Mouse (Mus musculus) midbrain, embryonic 11.5 days (tissue): ENCODE measurements around the gene Tgds. TPM values are rescaled to one million over a fixed set of nuclear protein-coding genes. Genes with fewer than 3 reads are reported as not detected.

Experiments used
- ATAC-seq: fragments of 200-750 bp; cut with Nextera tagmentation; 2 replicates; pipeline ENCODE4 v1.8.0; 2017; ENCODE audit warnings: moderate TSS enrichment, moderate library complexity; ENCODE audit not compliant: low FRiP score
- DNase-seq: peaks from one replicate; pipeline ENCODE4 v3.0.0; 2015; ENCODE audit warnings: low spot score; ENCODE audit errors: missing footprints
- H3K27ac ChIP-seq: fragments of 300-500 bp; sonication (generic); 2 replicates; pipeline ENCODE4 v1.5.1; 2014; ENCODE audit warnings: low read depth, low read length
- H3K27me3 ChIP-seq: fragments of 300-500 bp; sonication (generic); 2 replicates; pipeline ENCODE4 v1.6.1; 2014; ENCODE audit warnings: mild to moderate bottlenecking, low read length, moderate library complexity, mixed read lengths; ENCODE audit not compliant: control insufficient read depth, insufficient read depth
- H3K36me3 ChIP-seq: fragments of 300-500 bp; sonication (generic); 2 replicates; pipeline ENCODE4 v1.6.1; 2014; ENCODE audit warnings: mild to moderate bottlenecking, low read length, moderate library complexity, mixed read lengths; ENCODE audit not compliant: control insufficient read depth, insufficient read depth
- H3K4me1 ChIP-seq: fragments of 300-500 bp; sonication (generic); 2 replicates; pipeline ENCODE4 v1.6.1; 2014; ENCODE audit warnings: low read length; ENCODE audit not compliant: control insufficient read depth, insufficient read depth
- H3K4me2 ChIP-seq: fragments of 300-500 bp; sonication (generic); 2 replicates; pipeline ENCODE4 v1.6.1; 2014; ENCODE audit warnings: mild to moderate bottlenecking, moderate library complexity
- H3K4me3 ChIP-seq: fragments of 300-500 bp; sonication (generic); 2 replicates; pipeline ENCODE4 v1.5.1; 2014; ENCODE audit warnings: low read depth, low read length
- H3K9ac ChIP-seq: fragments of 300-500 bp; sonication (generic); 2 replicates; pipeline ENCODE4 v1.6.1; 2014; ENCODE audit warnings: low read length
- H3K9me3 ChIP-seq: fragments of 300-500 bp; sonication (generic); 2 replicates; pipeline ENCODE4 v1.6.1; 2016; ENCODE audit warnings: low read length; ENCODE audit not compliant: control insufficient read depth
- WGBS: fragments of 180-500 bp; shearing (Covaris S2); extraction: QIAGEN DNeasy Blood & Tissue Kit; methylation state at CpG from one replicate; pipeline ENCODE4 v1.1.7; 2014; 5-methylcytosine and 5-hydroxymethylcytosine counted together
- polyA plus RNA-seq: library from polyadenylated mRNA; unstranded; fragments of >200 nt; fragmentation: Nextera tagmentation; extraction: Ambion mirVana; gene quantifications from 2 replicates; pipeline ENCODE4 v1.2.1, GENCODE M21; 2014

The Tgds gene
- polyA plus RNA-seq, 1 experiment from 2014 or later: 28.7 TPM

DNA sequence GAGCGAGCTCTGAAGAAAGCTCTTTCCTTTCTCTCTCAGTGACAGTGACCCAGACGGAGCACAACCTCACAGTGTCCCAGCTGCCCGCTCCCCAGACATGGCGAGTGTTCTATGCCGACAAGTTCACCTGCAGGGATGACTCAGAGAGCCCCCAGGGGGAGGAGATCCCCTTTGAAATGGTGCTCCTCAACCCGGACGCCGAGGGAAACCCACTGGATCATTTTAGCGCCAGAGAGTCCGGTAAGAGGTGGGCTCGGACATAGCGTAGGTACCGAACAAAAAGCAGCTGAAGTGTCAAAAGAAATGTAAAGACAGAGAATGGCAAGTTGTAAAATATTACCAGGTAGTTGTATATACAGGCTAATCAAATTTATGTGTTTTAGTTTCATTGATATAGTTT is 15.5 kb upstream of the Tgds start:
- H3K9ac ChIP-seq: no peak overlapping the region
- no peaks in the 10 kb centered on the region for H3K36me3 ChIP-seq
- whole genome bisulfite sequencing: 92% methylated on average over 13 of the region's 13 CpGs

GRCm38 (mm10) chr14:118142283-118142682 is 9.7 kb upstream of the Tgds start:
- Histone ChIP-seq H3K9me3 (no peaks in the 10 kb centered on the region), H3K4me1 (peaks cover 9% of the 10 kb centered on the region), H3K4me2 (no peak overlapping the region), H3K36me3 (peaks cover 9% of the 10 kb centered on the region; the same call in 1 of the 2 replicates), H3K27ac (no peak overlapping the region), H3K27me3 (no peaks in the 10 kb centered on the region), H3K4me3 (no peak overlapping the region), H3K9ac (no peak overlapping the region)
- ATAC-seq (no peak), DNase-seq (peak; percentile 69)
- 93% methylated on average over 5 of the region's 5 CpGs for WGBS

More for the DNA sequence above, 15.5 kb upstream of the Tgds start:
- Histone ChIP-seq H3K4me3 (no peak overlapping the region), H3K4me2 (no peak overlapping the region), H3K4me1 (no peaks in the 10 kb centered on the region), H3K27ac (no peak overlapping the region), H3K9me3 (no peaks in the 10 kb centered on the region), H3K27me3 (no peaks in the 10 kb centered on the region)
- peak; percentile 69 for DNase-seq
- ATAC-seq: no peak

GRCm38 (mm10) chr14:118137487-118137886 is 4.9 kb upstream of the Tgds start:
- Histone ChIP-seq H3K27ac (no peak overlapping the region), H3K4me3 (peak overlapping the region; percentile 70), H3K27me3 (no peaks in the 10 kb centered on the region), H3K9me3 (no peaks in the 10 kb centered on the region), H3K4me2 (peak overlapping the region; percentile 88), H3K4me1 (peaks cover 9% of the 10 kb centered on the region), H3K36me3 (peaks cover 9% of the 10 kb centered on the region; the same call in 1 of the 2 replicates), H3K9ac (peak overlapping the region; percentile 79)
- ATAC-seq (peak; percentile 27), DNase-seq (no peak)
- 1% methylated on average over 13 of the region's 13 CpGs for WGBS

GRCm38 (mm10) chr14:118136744-118137452 is 4.3 kb upstream of the Tgds start, which contains the start of gene Gpr180:
Gene Gpr180 (plus strand): TSS chr14:118137158.
- Histone ChIP-seq H3K27ac (no peak within 1 kb of the TSS), H3K4me2 (peak within 1 kb of the TSS; percentile 88), H3K4me1 (peaks cover 10% of the 10 kb centered on the region), H3K27me3 (no peaks in the 10 kb centered on the region), H3K4me3 (peak within 1 kb of the TSS; percentile 70), H3K36me3 (peaks cover 9% of the 10 kb centered on the region; the same call in 1 of the 2 replicates), H3K9me3 (no peaks in the 10 kb centered on the region), H3K9ac (peak within 1 kb of the TSS; percentile 79)
- peak; percentile 95 for ATAC-seq
- DNase-seq: peak; percentile 99
- under 1% methylated on average over 52 of the region's 77 CpGs for WGBS

DNA sequence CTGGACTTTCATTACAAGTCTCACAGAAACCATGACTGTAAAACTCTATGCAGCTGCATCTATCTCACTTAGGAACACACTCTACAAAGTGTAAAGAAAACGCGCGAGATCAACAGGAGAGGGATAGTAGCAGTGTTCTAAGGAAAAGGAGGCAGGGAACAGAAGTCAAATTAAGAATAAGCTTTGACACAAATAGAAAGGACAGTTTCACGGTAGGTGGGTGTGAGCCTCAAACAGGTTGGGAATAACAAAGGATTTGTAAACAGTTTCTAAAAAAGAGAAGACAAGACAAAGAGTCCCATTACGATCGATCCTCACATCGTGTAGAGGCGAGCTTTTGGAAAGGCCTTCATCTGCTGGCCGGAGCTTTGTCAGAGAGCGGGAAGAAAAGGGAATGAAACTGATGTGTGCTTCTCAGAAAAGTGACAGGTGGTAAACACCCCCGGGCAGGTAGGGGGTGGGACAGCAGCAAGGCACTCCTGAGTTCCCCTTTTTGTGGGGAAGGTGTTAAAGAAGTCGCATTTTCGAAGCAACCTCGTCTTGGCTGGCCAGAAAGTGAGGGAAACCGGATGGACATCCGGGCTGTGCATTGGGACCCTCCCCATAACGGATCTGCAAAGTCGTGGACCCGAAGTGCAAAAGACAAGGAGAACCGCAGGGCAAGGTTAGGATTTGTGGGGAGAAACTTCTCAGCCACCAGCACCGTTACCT is 469 bp downstream of the Tgds start:
- no peaks in the 10 kb centered on the region for H3K36me3 ChIP-seq
- peak overlapping the region; percentile 82 for H3K9ac ChIP-seq
- DNase-seq (peak; percentile 92), ATAC-seq (peak; percentile 25)
- H3K4me3 ChIP-seq: peak overlapping the region; percentile 80
- peak overlapping the region; percentile 86 for H3K4me2 ChIP-seq
- no peaks in the 10 kb centered on the region for H3K27me3 ChIP-seq
- H3K4me1 ChIP-seq: peaks cover 8% of the 10 kb centered on the region
- no peaks in the 10 kb centered on the region for H3K9me3 ChIP-seq
- 16% methylated on average over 21 of the region's 21 CpGs for WGBS
- H3K27ac ChIP-seq: no peak overlapping the region

DNA sequence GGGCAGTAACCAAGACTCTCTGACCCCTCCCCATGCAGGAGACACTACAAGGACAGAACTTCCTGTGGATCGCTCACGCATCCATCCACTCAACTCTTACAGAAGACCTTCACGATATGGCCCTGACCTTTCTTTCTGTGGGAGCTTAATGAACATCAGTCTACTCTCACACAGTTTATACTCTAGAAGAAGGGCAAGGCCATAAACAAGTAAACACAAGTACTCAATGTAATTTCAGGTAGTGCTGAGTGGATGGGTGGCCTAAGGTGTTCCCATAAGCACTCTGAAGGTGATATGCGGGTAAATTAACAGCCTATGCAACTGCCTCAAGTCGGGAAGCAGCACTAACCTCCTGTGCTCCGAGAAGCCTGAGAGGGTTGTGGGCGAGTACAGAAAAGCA is 1.1 kb downstream of the Tgds start:
- H3K9me3 ChIP-seq: no peaks in the 10 kb centered on the region
- no peaks in the 10 kb centered on the region; the same call in 1 of the 2 replicates for H3K36me3 ChIP-seq
- 83% methylated on average over 7 of the region's 7 CpGs for WGBS
- DNase-seq (peak; percentile 82), ATAC-seq (no peak)
- no peaks in the 10 kb centered on the region for H3K27me3 ChIP-seq
- no peak overlapping the region for H3K27ac ChIP-seq
- H3K4me1 ChIP-seq: peaks cover 8% of the 10 kb centered on the region
- H3K4me3 ChIP-seq: peak overlapping the region; percentile 80
- H3K9ac ChIP-seq: peak overlapping the region; percentile 82
- peak overlapping the region; percentile 86 for H3K4me2 ChIP-seq

GRCm38 (mm10) chr14:118126301-118126700 is 6.3 kb downstream of the Tgds start:
- 94% methylated on average over 5 of the region's 5 CpGs for WGBS
- H3K4me2 ChIP-seq: no peak overlapping the region
- no peaks in the 10 kb centered on the region for H3K9me3 ChIP-seq
- no peak overlapping the region for H3K27ac ChIP-seq
- peaks cover 1% of the 10 kb centered on the region for H3K4me1 ChIP-seq
- DNase-seq (no peak), ATAC-seq (no peak)
- H3K27me3 ChIP-seq: no peaks in the 10 kb centered on the region
- H3K9ac ChIP-seq: no peak overlapping the region
- H3K36me3 ChIP-seq: peaks cover 9% of the 10 kb centered on the region; the same call in 1 of the 2 replicates
- no peak overlapping the region for H3K4me3 ChIP-seq

DNA sequence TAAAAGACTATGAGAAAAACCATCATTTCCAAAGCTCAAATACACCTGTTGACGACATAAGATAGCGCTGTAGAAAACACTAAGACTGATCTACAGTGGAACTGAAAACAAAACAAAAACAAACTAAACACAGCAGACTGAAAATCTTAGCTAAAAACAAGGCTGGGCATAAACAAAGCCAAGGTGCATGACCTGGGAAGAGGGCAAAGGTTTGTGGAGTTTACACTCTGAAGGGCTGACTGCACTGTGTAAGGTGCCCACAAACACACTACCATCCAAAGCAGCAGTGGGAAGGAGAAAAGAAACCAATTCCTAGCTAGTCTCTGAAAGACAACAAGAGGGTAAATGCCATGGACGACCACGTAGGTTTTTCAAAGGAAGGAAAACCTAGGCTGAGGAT is 7.8 kb downstream of the Tgds start:
- no peak for DNase-seq
- Histone ChIP-seq H3K27ac (no peak overlapping the region), H3K9ac (no peak overlapping the region), H3K9me3 (no peaks in the 10 kb centered on the region), H3K4me3 (no peak overlapping the region), H3K36me3 (peaks cover 9% of the 10 kb centered on the region; the same call in 1 of the 2 replicates), H3K27me3 (no peaks in the 10 kb centered on the region), H3K4me2 (no peak overlapping the region), H3K4me1 (no peaks in the 10 kb centered on the region)
- 89% methylated on average over 4 of the region's 4 CpGs for WGBS
- ATAC-seq: no peak

DNA sequence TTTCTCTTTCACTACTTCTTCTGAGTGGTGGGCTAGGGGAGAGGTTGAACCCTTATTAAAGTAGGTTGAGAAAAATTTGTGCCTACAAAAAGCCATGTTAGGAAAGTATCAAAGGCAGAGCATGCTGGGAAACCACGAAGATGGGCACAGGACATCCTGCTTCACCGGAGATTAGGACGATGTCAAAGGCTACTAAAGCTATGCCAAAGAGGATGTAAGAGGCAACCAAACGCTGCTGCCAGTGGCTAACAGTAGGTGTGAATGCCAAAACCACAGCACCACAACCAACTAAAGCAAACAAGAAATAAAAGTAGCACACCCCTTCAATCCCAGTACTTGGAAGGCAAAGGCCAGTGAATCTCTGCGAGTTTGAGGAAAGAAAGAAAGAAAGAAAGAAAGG is 8.4 kb downstream of the Tgds start:
- Histone ChIP-seq H3K4me1 (no peaks in the 10 kb centered on the region), H3K9me3 (no peaks in the 10 kb centered on the region), H3K27me3 (no peaks in the 10 kb centered on the region), H3K27ac (no peak overlapping the region), H3K9ac (no peak overlapping the region), H3K4me2 (no peak overlapping the region), H3K36me3 (peaks cover 9% of the 10 kb centered on the region; the same call in 1 of the 2 replicates), H3K4me3 (no peak overlapping the region)
- DNase-seq: no peak
- no peak for ATAC-seq
- WGBS: 88% methylated on average over 5 of the region's 5 CpGs
